Mouse (Mus musculus): Measurements from ENCODE around the gene Scarb1.

Gene Scarb1

GRCm38 (mm10) chr5:125305229-125306081 lies 35.4 kb downstream of the Scarb1 start:
- DNase-seq (ENCODE audit: low read depth): no peak

GRCm38 (mm10) chr5:125304245-125304856 lies 36.5 kb downstream of the Scarb1 start:
- DNase-seq (ENCODE audit: low read depth): peak; percentile 17

DNA sequence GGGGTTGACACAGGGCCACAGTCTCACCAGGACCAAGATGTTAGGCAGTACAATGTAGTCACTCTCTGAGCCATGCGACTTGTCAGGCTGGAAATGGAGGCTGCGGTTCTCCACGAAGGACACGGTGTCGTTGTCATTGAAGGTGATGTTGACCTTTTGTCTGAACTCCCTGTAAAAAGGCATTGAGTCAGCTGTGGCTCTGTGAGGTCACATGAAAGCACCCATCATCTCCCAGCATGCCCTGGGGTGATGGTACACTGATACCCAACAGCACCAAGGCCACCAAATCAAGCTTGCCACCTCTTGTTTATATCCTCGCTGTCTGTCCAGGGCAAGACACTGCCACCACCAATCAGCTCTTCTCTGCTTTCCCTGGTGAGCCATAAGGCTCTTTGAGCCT lies 37.8 kb downstream of the Scarb1 start:
- no peak for DNase-seq (ENCODE audit: low read depth)

DNA sequence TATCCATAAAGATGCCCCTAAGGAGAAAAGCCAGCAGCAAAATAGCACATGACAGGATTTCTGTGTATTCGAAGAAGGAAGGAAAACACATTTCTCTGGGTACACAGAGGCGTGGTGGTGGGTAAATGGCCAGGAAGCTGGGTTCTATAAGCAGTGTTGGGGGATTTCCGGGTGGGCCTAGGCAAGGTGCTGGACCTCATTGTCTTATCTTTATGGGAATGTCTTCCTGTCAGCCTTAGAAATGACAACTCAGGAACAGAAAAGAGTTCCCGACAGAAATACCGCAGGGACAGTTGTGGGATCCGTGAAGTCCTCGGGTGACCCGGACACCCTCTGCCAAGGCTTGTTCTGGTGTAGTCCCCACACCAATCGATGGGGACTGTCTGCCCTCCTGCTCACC lies 42.7 kb downstream of the Scarb1 start:
- DNase-seq (ENCODE audit: low read depth): no peak

DNA sequence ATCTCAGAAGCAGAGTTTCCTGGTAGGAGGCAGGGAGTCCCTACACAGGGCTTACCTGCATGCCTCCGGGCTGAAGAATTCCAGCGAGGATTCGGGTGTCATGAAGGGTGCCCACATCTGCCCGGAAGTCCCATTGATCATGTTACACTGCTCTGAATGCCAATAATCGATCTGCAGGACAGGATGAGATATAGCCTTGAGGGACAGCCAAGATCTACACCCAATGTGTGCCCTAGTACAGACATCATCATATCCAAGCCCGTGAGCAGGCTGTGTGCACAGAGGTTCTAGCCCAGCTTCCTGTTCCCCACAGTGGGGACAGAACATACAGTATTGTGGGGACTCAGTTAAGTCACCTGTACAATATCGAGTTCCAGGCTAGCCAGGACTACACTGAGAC lies 43.7 kb downstream of the Scarb1 start:
- no peak for DNase-seq (ENCODE audit: low read depth)

- no peak for DNase-seq (ENCODE audit: low read depth)
Measured at GRCm38 (mm10) chr5:125292951-125293350, 47.9 kb downstream of the Scarb1 start.

GRCm38 (mm10) chr5:125291895-125292294 lies 49.0 kb downstream of the Scarb1 start:
- no peak for DNase-seq (ENCODE audit: low read depth)

DNA sequence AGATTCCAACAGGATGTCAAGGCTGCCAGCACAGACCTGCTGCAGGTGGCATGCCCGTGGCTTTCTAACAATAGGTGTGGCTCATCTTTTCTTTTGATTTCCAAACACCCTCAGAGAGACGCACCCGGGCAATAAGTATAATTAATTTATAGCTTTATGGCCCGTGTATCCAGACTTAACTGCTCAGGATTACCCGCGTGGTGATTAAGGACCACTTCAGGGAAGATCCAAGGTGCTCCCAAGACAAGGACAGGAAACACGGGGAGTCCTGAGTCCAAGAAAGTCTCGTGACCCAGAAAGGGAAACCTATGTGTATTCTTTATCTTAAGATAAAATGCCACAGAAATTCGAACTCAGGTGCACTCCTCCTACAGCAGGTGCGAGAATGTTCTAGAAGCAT lies 49.5 kb downstream of the Scarb1 start:
- DNase-seq (ENCODE audit: low read depth): no peak

GRCm38 (mm10) chr5:125287053-125287655 lies 53.7 kb downstream of the Scarb1 start:
- DNase-seq (ENCODE audit: low read depth): no peak

DNA sequence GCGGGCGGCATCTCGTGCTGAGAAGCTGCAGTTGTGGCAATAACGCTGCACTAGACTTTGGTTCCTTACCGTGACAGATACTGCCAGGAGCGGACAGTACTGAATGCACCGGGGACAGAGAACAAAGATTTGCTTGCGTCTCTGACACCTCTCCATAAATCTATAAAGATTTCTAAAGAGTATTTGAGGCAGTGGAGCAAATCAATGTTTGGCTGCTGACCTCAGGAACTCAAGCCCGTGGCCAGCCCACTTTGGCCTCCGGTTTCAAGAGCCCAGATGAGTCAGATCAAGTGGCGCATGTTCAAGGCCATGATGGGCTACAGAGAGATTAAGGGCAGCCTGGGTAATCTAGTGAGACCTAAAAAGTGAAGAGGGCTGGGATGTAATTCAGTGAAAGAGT lies 54.8 kb downstream of the Scarb1 start:
- no peak for DNase-seq (ENCODE audit: low read depth)

DNA sequence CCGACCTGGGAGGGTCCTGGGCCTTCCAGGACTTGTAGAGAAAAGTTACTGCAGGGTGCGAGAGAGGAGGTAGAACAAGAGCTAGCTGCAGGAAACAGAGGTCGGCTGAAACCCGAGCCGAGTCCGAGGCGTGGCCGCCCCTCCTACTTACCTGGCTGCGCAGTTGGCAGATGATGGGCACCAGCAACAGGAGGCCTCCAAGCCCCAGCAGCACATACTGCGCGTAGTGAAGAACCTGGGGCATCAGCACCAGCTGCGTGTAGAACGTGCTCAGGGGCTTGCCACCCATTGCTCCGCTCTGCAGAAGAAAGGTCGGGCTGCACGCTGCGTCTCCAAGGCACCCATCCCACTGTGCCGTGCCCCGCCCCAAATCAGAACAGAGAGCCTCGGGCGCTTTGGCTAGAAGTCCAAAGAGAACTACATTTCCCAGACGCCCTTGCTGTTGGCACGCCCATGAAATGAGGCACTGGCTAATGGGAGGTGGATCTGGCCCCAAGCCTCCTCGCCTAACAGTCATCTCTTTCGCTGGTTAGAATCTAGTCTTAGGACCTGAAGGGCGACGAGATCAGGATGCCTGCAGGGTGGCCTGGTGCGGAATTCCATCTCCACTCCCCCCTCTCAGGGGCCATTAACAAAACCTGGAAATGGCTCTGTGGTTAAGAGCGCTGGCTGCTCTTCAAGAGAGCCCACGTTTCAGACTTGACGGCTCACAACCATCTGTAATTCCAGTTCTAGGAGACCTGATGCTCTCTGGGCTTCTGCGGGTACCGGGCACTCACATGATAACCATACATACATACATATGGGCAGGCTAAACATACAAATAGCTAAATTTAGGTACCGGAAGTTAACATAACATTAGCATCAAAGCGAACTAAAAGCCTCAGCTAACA lies 56.9 kb downstream of the Scarb1 start:
- no peak for DNase-seq (ENCODE audit: low read depth)

DNA sequence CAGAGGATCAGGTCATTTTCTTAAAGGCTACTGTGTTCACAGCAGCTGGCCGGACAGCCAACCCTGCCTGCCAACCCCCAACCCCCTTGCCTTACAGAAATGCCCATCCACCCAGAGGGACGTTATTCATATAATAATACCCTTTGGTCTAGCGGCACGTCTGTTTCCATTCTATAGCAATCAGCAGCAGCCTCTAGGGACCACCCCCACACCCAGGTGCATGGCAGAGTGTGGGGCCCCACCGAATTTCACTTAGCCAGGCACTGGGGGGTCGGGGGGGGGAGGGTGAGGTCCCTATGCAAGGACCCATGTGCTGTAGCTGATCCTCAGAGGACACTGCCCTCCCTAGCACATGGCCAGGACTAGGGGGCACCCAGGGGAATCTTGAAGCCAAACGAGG lies 61.7 kb downstream of the Scarb1 start:
- DNase-seq (ENCODE audit: low read depth): no peak

DNA sequence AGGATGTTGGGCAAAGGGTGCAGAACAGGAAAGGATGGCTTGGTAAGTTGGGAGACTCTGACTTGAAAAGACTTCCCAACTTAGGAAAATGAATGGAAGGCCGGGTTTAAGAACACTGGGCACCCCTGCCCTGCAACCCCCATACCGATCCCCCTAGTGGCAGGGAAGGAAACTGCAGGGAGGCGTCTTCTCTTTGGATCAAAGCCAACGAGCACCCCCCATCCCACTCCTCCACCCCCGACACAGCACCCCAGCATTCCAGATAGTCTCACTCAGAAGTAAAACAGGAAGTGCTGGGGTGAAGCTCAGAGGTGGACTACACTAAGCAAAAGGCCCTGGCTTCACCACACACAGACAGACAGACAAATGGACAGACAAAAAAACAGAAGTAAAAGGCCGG lies 62.6 kb downstream of the Scarb1 start:
- DNase-seq (ENCODE audit: low read depth): no peak

DNA sequence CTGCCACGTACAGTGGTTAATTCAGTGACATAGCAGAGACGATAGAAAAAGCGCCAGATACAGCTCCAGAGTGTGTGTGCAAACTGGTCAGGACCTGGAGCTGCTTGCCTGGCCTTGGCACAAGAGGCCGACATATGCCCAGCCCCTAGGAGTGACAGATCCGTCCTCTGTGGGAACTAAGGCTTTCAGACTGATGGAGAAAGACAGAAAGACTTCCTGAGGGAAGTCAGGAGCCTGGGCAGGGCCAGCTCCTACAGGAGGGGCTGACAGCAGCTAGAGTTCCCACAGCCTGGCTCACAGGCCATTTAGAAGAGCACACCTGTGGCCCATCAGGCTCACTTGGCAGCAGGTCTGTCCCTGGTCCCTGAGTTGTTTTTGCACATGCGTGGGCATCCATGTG lies 63.6 kb downstream of the Scarb1 start:
- no peak for DNase-seq (ENCODE audit: low read depth)

DNA sequence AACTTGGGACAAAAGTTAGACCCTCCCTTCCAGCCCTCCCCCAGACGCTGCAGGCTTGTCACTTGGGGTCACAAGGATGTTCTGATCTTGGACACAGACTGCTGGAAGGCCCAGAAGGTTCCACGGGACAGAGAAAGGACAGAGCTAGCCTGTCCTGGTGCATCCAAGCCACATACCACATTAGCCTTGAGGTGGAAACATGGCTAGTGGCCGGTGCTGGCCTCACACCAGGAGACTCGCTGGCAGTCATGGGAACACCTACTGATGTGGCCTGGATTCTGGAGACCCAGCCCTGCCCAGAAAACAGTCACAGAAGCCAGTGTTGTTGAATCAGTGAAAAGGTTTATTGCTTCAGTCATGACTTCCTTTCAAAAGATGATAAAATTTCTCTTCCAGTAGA lies 64.1 kb downstream of the Scarb1 start:
- no peak for DNase-seq (ENCODE audit: low read depth)

GRCm38 (mm10) chr5:125275315-125275714 lies 65.6 kb downstream of the Scarb1 start:
- no peak for DNase-seq (ENCODE audit: low read depth)

DNA sequence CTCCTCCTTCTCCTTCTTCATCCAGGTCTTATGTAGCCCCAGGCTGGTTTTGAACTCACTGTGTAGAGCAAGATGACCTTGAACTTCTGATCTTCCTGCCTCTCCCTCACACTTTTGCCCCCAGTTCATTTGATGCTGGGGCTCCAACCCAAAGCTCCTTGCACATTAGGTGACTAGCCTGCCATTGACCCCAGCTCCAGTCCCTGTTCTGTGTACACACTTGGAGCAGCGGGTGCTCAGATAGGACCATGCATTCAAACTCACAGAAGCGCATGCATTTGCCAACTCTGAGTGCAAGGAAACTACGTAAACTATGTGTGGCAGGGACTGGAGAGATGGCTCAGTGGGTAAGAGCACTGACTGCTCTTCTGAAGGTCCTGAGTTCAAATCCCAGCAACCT lies 66.1 kb downstream of the Scarb1 start:
- no peak for DNase-seq (ENCODE audit: low read depth)

GRCm38 (mm10) chr5:125274182-125274581 lies 66.7 kb downstream of the Scarb1 start:
- no peak for DNase-seq (ENCODE audit: low read depth)

- DNase-seq (ENCODE audit: low read depth): peak; percentile 79
Measured at GRCm38 (mm10) chr5:125273666-125274109, 67.2 kb downstream of the Scarb1 start.

DNA sequence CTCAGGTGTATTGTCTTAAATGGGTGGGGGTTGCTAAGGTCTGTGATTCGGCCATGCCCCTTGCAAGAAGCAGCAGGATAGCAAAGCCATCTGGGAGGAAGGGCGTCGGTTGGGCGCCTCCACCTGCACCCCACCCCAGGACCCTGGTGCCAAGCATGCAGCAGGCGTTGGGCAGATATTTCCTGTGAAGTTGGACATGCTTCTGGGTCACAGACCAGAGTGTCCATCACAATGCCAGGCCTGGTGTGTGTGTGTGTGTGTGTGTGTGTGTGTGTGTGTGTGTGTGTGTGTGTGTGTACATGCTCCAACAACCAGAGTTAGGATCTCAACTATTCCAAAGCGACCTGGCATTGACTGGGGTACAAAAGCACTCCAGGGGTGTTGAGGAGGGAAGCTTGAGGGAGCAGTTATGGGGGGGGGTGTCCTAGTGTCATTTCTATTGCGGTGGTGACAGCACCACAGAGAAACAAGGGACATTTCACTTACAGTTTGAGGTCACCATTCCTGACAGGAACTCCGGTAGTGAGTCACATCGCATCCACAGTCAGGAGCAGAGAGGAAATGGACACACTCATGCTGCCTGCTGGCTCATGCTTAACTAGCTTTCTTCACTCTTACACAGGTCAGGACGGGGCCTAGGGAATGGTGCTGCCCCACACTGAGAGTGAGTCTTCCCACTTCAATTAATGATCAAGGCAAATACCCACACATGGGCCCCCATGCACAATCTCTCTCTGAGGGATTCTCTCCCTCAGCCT lies 68.5 kb downstream of the Scarb1 start:
- no peak for DNase-seq (ENCODE audit: low read depth)

DNA sequence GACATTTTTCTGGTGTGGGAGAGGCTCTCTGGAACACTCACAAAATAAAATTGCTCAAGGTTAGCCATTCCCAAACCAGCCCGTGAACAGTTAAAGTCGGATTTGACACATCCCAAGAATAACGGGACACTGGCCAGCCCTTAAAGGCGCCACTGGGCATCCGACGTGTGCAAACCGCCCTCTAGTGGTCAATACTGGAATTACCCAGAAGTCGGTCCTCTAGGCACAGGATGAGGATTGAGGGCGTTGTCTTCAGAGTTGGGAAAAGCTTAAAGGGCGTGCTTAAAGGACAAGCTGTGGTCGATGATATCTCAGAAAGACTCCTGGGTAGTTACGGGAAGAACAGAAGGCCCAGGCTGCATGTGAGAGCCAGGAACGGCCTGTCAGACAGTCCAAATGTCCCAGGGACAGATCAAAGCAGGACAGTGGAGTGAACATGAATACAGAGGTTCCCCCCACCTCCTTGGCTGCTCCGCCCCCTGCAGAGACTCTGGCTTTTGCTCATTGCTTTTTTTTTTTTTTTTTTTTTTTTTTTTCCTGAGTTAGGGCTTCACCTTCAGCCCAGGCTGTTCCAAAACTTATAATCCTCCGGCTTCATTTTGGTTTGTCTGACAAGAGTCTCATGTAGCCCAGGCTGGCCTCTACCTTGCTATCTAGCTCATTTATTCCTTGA lies 69.2 kb downstream of the Scarb1 start:
- peak; percentile 76 for DNase-seq (ENCODE audit: low read depth)

Measured in c-Kit-positive CD71-negative TER-119-negative erythroid progenitor cells, embryonic 14.5 days (primary cell).